Mouse (Mus musculus): ENCODE results near the gene Cwc22.

The Cwc22 gene

DNA sequence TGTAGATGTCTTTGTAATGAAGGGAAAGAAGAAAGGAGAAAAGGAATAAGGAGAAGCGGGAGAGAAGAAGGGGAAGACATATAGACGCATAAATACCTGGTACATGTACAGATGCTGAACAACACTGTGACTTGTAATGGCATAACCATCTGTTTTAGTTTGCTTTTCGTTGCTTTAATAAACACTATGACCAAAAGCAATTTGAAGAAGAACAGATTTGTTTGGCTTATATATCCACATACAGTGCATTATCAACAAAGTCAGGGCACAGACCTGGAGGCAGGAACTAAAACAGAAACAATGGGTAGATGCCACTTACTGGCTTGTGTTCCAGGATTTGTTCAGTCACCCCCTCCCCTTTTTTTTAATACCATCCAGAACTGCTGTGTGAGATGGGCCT lies 24.4 kb upstream of the Cwc22 start:
- DNase-seq (ENCODE audit: low spot score in 2 of 2): no peak

DNA sequence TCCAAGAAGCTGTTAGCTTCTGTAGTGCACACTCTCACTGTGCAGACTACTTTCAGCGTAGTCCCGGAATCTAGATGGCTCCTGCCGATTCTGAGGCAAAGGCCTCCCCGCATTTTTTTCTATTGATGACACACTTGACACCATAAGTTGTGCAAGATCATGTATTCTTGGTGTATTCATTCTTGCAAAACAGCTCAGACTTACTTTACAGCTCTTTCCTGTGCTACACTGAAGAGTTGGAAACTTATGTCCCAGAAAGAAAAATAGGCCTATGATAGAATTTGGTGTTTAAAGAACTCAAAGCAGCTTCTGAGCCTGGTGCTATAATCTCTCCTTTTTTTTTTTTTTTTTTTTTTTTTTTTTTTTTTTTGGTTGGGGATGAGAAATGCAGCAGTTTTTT lies 23.8 kb upstream of the Cwc22 start:
- no peak for DNase-seq (ENCODE audit: low spot score in 2 of 2)

DNA sequence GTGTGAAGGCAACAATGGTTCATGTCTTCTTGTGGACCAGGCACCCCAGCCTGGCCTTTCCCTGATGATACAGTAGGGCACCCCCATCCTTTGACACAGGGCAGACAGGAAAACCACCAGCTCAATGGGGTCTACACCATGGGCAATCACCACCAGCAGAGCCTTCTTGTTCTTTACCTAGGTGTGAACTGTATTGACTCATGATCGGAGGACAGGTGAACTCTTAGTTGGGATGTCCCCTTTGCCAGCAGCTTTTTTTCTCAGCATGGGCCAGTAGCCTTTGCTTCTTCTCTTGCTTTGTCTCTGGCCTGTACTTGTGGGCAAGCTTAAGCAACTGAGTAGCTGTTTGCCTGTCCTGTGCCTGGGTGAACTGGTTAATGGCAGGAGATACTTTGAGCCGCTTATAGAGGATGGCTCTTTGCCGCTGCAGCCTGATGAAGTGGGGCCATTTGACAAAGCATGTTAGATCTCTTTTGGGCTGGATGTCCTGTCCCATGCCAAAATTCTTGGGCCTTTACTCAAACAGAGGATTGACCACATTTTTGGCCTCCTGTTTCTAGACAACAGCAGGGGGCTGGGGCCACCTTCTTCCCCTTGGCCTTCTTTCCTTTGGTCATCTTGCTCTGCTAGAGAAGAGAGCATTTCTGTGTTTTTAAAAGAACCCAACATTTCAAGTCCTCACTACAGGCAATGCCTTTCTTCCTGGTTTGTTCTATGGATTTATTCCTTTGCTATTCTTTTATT lies 16.4 kb upstream of the Cwc22 start:
- DNase-seq (ENCODE audit: low spot score in 2 of 2): no peak

- DNase-seq (ENCODE audit: low spot score in 2 of 2): no peak
These were observed 15.1 kb upstream of the Cwc22 start for GRCm38 (mm10) chr2:77961256-77961655.

DNA sequence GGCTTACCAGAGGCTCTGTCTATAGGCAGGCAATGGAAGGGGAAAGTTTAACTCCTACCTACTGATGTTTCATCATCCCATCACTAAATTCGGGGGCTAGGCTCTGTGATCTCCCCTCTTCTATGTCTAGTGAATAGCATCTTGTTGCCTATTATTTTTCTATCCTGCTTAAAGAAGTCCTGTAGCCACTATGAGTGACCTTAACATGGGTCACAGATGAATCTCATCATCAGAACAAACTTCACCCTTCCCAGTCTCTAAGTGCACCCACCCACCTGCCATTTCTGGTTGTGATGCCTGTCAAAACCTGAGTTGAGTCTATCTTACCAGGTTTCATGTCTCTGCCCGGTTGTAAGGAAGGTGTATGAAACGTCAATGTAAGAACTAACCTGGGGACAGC lies 14.5 kb upstream of the Cwc22 start:
- DNase-seq (ENCODE audit: low spot score in 2 of 2): no peak

DNA sequence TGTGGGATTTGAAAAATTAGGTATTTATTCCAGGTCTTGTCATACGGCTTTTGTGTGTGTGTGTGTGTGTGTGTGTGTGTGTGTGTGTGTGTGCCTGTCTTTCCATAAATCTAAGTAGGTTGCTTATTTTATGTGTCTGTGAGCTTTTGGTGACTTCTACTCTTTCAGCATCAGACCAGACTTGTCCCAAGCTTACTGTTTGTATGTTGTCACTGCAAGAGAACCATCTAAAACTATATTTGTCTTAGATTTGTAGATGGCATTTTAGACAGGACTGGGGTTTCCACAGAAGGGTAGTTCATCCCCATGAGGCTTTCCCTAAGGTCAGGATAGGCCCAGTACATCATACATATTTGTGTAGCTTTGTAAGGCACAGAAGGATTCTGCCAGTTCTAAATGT lies 13.2 kb upstream of the Cwc22 start:
- no peak for DNase-seq (ENCODE audit: low spot score in 2 of 2)

DNA sequence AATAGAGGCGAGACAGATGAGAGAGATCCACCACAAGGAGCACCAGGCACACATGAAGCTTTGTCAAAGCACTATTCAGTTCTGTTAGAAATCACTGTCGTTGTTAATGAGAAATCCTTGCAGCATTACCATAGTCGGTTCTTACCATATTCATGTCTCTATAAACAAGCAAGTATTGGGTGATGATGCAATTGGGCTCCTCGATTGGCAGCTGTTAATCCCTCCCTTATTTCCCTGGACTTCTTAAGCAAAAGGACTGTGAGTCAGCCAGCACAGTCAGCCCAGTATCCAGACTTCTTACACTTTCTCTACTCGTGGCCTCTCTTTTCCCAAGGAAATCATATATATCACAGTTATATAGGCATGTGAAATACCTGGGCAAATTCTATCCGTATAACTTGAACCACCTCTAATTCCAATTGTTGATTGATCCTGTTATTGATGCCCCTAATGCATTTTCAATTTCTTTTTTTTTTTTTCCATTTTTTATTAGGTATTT lies 5.3 kb upstream of the Cwc22 start:
- DNase-seq (ENCODE audit: low spot score in 2 of 2): no peak

DNA sequence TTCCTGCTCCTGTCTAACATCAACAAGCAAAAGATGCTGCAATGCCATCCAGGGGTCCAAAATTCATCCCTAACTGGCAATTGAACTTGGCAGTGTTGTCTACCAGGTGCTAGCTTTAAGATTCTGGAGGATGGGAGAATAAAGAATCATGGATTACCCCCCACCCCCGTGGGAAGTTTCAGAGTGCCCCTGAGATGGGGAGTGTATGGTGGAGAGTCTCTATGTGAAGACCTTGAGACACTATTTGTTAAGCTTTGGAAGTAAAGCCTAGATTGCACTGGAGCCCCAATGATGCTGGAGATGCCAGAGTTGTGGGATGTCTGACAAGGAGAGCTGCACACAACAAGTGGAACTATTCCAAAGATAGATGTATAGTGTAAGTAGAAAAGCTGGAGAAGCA lies 3.9 kb upstream of the Cwc22 start:
- DNase-seq (ENCODE audit: low spot score in 2 of 2): no peak

DNA sequence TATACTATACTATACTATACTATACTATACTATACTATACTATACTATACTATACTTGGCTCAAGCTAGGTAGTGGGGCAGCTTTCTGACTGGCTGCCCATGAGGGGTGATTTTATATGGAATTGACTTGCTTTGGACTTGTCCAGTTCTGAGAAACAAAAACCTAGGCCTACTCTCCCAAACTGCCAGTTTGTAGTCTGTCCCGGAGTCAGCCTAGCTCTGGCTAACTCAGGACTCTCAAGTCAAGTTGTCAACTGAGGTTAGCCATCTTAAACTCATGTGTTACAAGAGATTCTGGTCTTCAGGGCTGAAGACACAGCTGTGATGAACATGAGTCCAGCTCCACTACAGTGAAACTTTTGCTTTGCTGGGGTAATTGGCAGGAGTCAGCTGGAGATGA lies 3.3 kb upstream of the Cwc22 start:
- DNase-seq (ENCODE audit: low spot score in 2 of 2): no peak

DNA sequence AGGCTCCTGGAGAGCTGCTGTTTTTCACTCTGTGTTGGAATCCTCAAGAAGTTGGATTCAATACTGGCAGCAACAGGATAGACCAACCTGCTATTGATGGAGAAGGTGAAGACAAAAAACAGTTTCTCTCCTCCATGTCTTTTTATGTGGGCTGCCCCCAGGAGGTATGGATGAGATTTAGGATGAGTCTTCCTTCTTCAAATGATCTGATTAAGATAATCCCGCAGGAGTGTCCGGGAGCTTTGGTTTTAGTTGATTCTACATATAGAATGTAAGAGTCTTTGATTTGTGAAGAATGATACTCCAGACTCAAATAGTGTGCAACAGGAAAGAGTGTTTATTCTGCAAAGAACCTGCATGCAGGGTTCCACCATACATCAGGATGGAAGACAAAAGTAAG lies 2.7 kb upstream of the Cwc22 start:
- DNase-seq (ENCODE audit: low spot score in 2 of 2): no peak

- DNase-seq (ENCODE audit: low spot score in 2 of 2): no peak
These were observed 2.0 kb upstream of the Cwc22 start for GRCm38 (mm10) chr2:77948126-77948525.

DNA sequence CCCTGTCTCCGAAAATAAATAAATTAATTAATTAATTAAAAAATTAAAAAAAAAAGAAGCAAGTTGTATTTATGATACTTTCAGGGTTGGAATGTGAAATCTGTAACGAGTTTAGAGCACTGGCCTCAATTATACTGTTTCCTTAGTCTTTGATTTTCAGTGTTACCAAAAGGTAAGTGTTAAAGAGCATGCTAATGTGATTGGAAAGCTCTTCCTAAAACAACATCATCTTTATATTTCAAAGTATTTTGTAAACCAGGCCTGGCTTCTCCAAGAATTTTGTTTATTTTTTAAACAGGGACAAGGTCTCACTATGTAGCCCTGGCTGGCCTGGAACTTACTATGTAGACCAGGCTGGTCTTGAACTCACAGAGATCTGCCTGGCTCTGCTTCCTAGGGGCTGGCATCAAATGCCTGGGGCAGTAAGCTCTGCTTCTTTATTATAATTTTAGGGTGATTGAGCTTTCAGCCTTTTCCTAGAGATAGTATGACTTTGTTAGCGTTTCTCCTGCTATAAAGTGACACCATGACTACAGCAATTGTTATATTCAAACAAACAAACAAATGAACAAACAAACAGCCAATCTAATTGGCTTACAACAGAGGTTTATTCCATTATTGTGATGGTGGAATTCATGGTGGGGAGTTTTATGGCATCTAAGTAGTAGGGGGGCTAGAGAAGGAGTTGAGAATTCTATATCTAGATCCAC lies 1.1 kb upstream of the Cwc22 start:
- DNase-seq (ENCODE audit: low spot score in 2 of 2): no peak

DNA sequence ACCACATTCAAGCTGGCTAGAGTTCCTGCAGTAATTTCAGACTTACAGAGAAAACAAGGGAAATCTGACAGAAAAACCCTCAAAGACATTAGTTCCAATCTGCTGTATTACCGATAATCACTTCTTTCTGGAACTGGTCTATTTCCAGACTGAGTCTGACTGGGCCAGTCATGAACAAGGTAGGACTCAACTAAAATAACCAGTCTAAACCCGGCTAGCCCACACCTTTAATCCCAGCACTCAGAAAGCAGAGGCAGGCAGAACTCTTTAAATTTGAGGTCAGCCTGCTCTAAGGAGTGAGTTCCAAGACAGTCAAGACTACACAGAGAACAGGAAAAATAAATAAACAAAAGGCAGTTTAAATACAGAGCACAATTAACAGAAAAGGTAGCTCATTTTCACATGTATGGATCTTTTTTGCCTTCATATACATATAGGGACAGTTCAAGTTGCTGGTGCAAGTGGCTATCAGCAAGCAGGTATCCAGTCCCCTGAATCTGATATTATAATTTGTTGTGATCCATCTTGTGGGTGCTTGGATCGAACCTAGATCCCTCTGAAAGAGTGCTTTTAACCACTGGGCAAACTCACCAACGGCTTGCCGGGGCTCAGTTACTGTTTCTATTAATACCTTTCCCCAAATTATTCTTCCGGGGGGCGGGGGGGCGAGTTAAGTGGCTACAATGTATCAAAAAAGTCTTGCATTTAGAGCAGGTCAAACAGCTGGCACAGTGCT lies 1.1 kb downstream of the Cwc22 start:
- no peak for DNase-seq (ENCODE audit: low spot score in 2 of 2)

GRCm38 (mm10) chr2:77944281-77944680 lies 1.9 kb downstream of the Cwc22 start:
- no peak for DNase-seq (ENCODE audit: low spot score in 2 of 2)

- no peak for DNase-seq (ENCODE audit: low spot score in 2 of 2)
These were observed 4.2 kb downstream of the Cwc22 start for GRCm38 (mm10) chr2:77941944-77942343.

DNA sequence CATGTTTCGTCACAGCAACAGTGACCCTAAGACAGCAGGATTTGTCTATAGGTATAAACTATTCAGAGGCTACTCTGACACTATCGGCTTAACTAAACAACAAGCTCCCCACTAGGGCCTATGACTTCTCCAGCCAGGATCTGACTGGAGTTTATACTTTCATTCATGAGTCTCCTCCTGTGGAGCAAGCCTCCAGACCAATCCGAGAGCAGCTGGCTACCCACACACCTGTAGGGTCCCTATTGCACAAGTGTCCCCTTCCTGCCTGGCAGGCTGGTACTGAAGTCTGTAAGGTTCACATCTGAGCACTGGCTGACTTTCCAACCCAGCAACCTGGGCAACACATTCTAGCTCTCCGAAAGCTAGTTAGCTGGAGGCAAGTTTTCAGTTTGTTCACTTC lies 7.9 kb downstream of the Cwc22 start:
- DNase-seq (ENCODE audit: low spot score in 2 of 2): no peak

DNA sequence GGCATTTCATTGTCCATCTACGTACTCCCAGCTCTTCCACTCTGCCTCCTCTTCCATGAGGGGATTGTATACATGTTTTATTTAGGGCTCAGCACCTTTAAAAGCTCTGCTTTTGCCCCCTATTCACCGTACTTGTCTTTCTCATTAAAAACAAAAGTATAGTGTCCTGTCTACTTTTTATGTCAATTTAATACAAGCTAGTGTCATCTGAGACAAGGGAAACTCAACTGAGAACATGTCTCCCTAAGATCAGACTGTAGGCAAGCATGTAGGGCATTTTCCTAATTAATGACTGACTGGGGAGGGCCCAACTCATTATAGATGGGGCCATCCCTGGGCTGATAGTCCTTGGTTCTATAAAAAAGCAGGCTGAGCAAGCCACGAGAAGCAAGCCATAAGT lies 8.4 kb downstream of the Cwc22 start:
- DNase-seq (ENCODE audit: low spot score in 2 of 2): no peak

DNA sequence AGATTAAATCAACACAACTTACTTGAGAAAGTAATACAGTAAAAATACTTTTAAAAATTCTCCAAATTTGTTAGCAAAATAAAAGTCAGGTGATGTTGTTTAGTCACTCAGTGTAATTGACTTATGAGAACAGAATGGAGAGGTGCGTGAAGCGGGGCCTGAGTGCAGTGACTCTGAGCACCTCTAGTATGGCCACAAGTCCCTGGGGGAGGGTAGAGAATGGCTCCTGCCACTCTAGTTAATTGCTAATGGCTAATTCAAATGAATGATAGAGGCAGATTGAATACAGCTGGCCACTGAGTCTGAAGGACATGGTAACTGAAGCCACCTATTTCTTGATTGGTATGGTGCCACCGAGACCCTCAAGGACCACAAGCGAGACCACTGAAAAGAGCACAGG lies 12.0 kb downstream of the Cwc22 start:
- DNase-seq (ENCODE audit: low spot score in 2 of 2): no peak

GRCm38 (mm10) chr2:77933630-77934029 lies 12.5 kb downstream of the Cwc22 start:
- peak; percentile 40 to 57 for DNase-seq (ENCODE audit: low spot score in 2 of 2)

DNA sequence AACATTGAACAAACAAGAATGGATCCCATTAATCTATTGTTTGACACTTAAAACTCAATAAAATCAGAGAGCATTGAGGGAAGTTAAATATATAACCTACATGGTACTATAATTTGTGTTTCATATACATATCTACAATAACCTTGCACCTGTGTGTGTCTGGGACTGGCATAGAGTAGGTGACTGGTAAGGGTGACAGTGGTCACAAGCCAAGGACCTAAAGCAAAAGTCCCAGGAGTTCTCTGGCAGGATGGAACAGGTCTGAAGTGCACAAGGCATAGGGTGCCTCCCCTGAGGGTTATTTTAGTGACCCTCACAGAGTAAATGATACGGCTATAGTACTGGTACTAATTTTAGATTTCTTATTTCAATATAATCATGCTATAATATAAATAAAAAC lies 14.2 kb downstream of the Cwc22 start:
- no peak for DNase-seq (ENCODE audit: low spot score in 2 of 2)

DNA sequence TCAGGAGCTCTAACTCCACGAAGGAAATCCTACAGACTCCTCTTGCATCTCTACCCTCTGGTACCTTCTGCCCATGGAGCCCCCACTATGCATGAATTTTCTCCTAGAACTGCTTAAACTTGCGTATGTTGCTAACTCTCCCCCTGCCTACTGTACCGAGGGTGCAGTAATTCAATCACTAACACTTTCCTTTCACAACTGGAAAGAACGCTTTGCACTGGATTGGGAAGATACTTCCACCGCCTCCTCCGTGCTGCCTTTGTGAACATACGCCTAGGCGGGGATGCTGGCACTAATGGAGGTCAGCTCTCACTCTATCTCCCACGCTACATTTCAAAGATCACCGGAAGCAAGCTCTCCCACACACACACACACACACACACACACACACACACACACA lies 17.8 kb downstream of the Cwc22 start:
- DNase-seq (ENCODE audit: low spot score in 2 of 2): no peak

GRCm38 (mm10) chr2:77926468-77926867 lies 19.7 kb downstream of the Cwc22 start:
- DNase-seq (ENCODE audit: low spot score in 2 of 2): no peak

DNA sequence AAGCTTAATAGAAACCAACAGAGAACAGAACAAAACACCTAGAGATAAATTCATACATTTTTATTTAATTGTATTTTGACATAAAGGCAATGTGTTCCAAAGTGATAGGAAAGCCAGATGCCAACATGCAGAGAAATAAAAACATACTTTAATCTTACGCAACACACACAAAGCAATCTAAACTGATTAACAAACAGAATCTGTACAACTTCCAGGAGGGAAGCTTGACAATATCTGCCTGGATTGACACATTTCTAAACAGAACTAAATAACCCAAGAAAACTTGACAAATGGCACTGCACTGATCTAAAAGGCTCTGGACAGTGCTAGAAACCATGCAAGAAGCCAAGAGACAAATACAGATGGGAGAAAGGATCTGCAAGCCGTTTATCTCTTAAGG lies 20.2 kb downstream of the Cwc22 start:
- no peak for DNase-seq (ENCODE audit: low spot score in 2 of 2)
